Mouse (Mus musculus): ENCODE data around the gene Exoc6.
"Not testable (repeated sequence)": the region's sequence is repeated elsewhere in the genome, so short reads cannot be mapped to it uniquely, and the experiment has no call there.

Exoc6 gene

GRCm38 (mm10) chr19:37537717-37538116, 12.5 kb upstream of the Exoc6 start:
- no peak for DNase-seq (ENCODE audit: low spot score in 2 of 2)

GRCm38 (mm10) chr19:37540201-37540600, 10.0 kb upstream of the Exoc6 start:
- no peak for DNase-seq (ENCODE audit: low spot score in 2 of 2)

- DNase-seq (ENCODE audit: low spot score in 2 of 2), result no peak
Observed at GRCm38 (mm10) chr19:37543537-37544326, 6.5 kb upstream of the Exoc6 start.

DNA sequence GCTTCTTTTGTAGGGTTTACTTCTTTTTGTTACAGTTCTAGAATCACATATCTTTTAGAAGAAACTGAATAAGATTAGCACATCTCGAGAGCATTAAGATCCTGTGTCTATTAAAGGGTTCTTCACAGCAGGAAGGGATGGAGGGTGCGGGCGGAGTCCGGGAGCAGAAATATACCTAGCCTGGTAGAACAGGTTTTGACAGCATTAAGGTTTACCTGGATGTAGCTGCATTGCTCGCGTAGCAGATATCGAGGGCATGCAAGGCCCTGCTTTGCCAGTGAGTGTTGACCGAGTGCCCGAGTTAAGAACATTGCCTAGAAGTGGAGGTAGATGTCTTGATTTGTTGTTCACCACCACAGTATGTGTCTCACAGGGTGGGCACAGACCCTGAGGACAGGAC, 5.7 kb upstream of the Exoc6 start:
- DNase-seq (ENCODE audit: low spot score in 2 of 2), result no peak

- no peak for DNase-seq (ENCODE audit: low spot score in 2 of 2)
Observed at GRCm38 (mm10) chr19:37545231-37545630, 5.0 kb upstream of the Exoc6 start.

DNA sequence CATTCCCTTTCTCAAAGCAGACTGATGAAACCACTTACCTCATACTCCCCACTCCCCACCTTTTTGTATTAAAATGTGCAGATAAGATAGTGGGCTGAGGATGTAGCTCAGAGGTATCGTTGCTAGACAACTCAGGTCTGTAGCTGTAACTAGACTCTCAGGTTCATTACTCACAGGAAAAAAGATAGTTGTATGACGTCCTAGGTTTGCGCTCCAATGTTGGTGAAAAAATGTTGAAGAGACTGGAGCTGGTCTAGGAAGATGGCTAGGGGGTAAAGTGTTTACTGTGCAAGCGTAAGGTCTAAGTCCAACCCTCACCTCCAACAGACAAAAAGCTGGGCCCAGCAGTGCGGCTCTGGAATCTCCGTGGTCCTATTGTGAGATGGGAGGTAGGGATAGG, 4.5 kb upstream of the Exoc6 start:
- no peak for DNase-seq (ENCODE audit: low spot score in 2 of 2)

- DNase-seq (ENCODE audit: low spot score in 2 of 2), result no peak
Observed at GRCm38 (mm10) chr19:37546776-37547175, 3.4 kb upstream of the Exoc6 start.

- DNase-seq (ENCODE audit: low spot score in 2 of 2), result no peak
Observed at GRCm38 (mm10) chr19:37551040-37551566, 885 bp downstream of the Exoc6 start.

DNA sequence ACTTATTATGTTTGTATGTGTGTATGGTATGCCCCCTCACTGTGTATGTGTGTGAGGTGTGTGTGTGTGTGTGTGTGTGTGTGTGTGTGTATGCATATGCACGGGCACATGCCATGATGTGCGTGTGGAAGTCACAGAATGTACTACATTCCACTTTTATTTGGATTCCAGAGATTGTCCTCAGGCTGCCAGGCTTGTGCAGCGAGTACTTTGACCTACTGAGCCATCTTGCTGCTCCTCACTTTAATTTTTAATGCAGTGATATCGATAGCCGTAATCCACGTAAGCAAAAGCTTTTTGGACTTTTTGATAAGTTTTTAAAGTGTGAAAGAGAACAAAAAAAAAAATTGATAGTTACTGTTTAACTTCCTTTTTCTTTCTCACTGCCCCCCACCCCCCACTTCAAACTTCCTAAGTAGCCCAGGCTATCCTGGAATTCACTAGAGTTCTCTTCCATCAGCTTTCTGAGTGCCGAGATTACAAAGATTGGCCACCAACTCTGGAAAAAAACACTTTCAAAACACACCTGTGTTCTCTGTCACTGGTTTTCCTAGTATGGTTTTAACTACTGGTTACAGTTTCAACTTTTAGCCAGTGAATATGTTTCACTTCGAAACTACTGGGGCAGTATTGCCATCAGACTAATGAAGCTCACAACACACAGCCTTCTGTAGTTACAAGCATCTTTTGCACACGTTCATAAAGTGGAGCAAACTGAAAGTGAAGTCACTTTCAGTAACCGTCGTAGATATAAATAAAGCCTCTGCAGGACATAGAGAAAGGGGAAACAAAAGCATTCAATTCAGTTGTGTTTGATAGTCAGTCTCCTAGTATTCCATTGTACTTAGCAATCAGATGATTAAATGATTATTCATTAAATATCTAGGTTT, 3.4 kb downstream of the Exoc6 start:
- no peak for DNase-seq (ENCODE audit: low spot score in 2 of 2)

DNA sequence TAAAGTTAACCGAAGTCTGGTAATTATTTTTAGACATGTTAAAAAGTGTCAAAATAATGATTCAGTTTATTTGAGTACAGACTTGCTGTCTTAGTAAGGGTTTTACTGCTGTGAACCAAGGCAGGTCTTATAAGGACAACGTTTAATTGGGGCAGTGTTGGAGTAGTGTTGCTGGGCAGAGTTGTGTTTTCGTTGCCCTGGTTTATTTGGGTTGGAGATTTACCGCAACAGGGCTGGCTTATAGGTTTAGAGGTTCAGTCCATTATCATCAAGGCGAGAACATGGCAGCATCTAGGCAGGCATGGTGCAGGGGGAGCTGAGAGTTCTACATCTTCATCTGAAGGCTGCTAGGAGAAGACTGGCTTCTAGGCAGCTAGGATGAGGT, 4.0 kb downstream of the Exoc6 start:
- not testable (repeated sequence) for DNase-seq (ENCODE audit: low spot score in 2 of 2)

DNA sequence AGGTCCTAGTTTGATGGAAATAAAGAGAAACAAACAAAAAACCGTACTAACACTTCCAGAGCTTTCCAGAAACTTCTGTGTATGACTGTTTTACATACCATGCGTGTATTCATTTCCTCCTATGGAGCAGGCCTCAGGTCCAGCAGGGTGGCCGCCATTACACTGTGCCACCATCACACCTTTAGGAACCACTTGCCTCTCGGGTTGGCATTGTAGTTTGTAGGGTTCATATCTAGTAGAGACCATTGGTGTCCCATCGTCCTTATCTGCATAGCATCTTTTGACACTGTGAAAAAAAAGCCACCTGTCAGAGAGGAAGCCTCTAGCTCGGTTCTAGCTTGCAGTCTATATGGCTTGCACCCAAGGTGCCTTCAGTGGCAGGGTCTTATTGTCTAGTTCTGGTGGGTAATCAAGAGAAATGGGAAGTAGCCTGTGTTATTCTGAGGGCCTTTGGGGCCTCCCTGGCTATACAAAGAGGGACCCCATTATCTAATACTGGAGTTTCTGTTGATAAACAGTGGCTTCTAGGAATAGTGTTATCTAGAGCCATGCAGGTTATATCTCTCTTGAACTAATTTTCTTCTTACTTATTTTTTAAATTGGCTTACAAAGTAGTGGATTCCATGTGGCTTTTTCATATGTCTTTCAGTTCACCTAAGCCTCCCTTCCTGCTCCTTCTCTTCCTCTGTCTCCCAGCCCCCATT, 5.8 kb downstream of the Exoc6 start:
- DNase-seq (ENCODE audit: low spot score in 2 of 2), result no peak

DNA sequence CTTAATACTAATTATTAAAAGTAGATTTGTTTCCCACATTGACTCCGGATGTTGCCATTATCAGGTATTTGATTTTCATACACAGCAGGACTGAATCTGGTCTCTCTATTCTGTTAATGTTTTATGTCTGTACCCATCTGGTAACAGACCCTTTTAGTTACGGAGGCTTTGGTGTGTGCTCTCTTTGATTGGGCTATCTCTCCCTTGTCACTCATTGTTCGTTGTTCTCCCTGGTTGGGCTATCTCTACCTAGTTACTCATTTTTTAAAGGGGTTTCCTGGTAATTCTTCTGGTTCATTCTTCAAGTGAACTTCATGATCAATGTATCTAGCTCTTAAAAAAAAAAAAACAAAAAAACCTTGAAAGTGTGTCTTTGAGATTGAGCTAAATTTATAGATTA, 7.7 kb downstream of the Exoc6 start:
- no peak for DNase-seq (ENCODE audit: low spot score in 2 of 2)

DNA sequence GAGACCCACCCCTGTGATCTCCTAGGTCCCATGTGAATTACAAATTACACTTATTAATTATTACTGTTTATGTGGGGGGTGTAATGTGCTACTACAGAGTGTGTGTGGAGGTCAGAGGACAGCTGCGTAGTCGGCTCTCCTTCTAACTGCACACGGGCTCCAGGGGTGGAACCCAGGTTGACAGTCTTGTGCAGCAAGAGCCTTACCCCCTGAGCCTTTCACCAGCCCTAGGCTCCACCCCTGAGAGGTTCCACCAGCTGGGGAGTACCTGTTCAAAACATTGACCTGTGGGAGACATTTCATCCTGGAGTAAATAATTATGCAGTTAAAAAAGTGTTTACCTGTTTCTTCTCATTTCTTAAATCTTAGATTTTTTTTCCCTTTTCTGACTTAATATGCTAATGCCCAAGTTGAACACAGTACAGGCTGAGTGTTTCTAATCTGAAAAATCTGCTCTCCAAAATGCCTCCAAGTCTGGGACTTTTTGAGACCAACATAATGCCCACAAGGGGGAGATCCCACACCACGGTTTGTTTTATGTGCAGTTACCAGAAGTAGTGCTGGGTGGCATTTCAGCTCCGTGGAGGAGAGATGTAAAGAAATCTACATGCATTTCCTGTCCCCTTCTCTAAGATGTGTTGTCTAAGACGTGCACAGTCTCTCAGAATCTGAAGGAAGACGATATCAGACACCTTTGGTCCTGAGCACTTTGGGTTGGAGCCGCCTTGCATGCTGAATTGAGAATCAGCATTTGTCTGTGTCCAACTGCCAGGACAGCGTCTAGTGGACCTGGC, 9.3 kb downstream of the Exoc6 start:
- no peak for DNase-seq (ENCODE audit: low spot score in 2 of 2)

- no peak for DNase-seq (ENCODE audit: low spot score in 2 of 2)
Observed at GRCm38 (mm10) chr19:37560080-37560427, 9.8 kb downstream of the Exoc6 start.

DNA sequence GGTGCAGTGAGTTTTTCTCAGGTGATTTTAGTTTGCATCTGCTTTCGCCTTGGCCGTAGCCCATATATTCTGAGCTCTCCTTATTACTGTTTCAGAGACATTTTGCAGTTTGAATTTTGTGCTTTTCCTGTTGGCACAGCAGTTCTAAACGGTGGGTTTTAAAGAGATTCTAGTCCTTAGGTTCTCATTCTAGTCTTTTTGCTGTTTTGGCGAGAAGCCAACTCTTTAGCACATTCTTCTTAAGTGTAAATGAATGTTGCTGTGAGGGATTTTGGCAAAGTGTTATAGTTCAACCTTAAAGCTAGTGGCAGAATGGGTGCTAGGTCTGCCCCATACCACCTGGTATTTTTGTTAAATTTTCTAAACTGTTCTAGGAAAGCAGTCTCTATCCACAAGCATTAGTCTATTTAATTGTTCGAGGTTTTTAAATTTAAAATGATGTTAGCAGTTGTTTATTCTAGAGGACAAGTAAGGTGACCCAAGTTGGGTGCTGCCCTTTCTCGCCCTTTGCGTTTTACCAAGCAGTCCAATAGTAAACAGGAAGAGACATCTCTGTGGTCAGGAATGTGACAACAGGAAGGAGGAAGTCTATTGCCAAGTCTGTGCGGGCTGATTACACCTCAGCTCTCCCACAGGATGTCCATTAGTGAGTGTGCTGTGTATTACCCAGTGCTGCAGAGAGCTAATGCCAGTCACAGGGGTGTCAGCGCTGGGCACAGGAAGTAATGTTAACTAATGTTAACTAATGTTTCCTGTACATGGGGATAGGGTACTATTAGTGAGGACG, 11.1 kb downstream of the Exoc6 start:
- DNase-seq (ENCODE audit: low spot score in 2 of 2), result no peak

- DNase-seq (ENCODE audit: low spot score in 2 of 2), result no peak
Observed at GRCm38 (mm10) chr19:37563763-37564162, 13.5 kb downstream of the Exoc6 start.

DNA sequence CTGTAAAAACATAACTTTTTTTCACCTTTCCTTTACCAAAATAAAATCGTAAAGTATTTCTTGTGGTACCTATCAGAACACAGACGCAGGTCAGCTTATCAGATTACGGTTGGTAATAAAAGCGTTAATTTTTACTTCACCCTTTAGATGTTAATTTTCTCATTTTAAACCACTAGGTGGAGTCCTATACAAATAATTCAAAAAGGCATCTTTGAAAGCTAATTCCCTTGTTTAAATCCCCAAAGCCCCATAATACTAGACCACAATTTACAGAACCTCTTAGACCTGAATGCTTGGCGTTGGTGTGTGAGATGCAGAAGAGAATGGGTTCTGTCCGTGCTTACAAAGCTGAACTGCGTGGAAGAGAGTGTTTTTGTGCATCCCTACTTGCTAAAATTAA, 15.6 kb downstream of the Exoc6 start:
- DNase-seq (ENCODE audit: low spot score in 2 of 2), result no peak

- DNase-seq (ENCODE audit: low spot score in 2 of 2), result no peak
Observed at GRCm38 (mm10) chr19:37569186-37569754, 19.1 kb downstream of the Exoc6 start.

DNA sequence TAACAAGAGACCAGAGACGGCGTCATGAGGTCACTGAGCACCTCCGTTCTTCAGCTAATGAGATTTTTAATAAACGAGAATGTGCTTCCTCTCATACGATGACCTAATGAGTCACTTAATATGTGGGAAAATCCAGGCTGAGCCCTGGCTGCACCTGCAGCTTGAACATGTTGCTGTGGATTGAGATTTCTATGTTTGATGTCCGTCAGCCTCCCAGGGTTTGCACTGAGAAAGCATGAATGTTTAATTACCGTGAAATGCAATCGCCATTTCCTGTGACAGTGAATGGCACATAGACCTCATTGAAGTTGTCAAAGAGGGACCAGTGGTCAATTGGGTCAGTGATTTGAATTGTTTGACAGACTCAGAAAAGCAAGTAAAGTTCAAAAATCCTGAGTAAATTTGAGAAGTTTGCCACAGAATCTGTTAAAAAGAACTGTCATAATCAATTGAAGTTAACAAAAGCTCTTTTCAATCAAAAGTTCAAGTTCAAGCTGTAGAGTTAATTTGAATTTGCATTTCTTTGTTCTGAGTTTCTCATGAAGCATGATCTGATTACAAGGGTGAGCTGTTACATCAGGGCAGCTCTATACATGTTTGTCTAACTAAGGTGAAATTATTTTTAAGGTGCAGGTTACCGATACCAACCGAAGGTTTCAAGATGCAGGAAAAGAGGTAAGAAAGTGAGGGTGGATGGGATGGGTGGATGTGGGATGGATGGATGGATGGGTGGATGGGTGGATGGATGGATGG, 20.9 kb downstream of the Exoc6 start:
- DNase-seq (ENCODE audit: low spot score in 2 of 2), result no peak

DNA sequence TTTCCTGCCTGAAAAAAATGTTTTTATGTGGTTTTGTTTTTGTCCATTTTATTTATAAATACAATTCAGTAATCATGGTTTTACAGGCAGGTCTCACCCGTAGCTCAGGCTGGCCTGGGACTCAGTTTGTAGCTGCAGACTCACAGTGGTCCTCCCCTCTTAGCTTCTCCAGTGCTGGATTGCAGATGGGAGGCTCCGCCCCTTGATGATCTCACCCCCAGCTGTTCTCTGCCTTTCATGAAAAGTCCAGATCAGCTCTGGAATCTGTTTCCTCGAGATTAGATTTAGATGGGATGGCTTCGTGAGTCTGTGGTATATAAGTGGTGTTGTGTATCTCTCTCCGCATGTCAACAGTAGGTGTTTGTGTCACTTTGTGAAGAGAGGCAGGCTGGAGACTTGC, 24.6 kb downstream of the Exoc6 start:
- no peak for DNase-seq (ENCODE audit: low spot score in 2 of 2)

Data from frontal cortex, postnatal 14 days (tissue).